Mouse (Mus musculus) midbrain, embryonic 13.5 days (tissue): ENCODE measurements around the gene 2310057M21Rik. TPM values are rescaled to one million over a fixed set of nuclear protein-coding genes. Genes with fewer than 3 reads are reported as not detected.
A peak's percentile ranks its signal among the peaks of the same experiment; 100 is the strongest.

Experiments
- ATAC-seq: fragments of 200-750 bp; cut with Nextera tagmentation; 2 replicates; pipeline ENCODE4 v1.8.0; 2017; ENCODE audit warnings: mild to moderate bottlenecking, moderate TSS enrichment, moderate library complexity
- H3K27ac ChIP-seq: fragments of 300-500 bp; sonication (generic); 2 replicates; pipeline ENCODE4 v1.5.1; 2015; ENCODE audit warnings: inconsistent platforms, mild to moderate bottlenecking, moderate library complexity
- H3K27me3 ChIP-seq: fragments of 300-500 bp; sonication (generic); 2 replicates; pipeline ENCODE4 v1.6.1; 2015; ENCODE audit warnings: mild to moderate bottlenecking, inconsistent platforms
- H3K36me3 ChIP-seq: fragments of 300-500 bp; sonication (generic); 2 replicates; pipeline ENCODE4 v1.6.1; 2015; ENCODE audit warnings: mild to moderate bottlenecking, inconsistent platforms
- H3K4me1 ChIP-seq: fragments of 300-500 bp; sonication (generic); replicated peaks from 2 replicates; pipeline ENCODE4 v1.6.1; 2015; ENCODE audit warnings: inconsistent platforms
- H3K4me2 ChIP-seq: fragments of 300-500 bp; sonication (generic); replicated peaks from 2 replicates; pipeline ENCODE4 v1.6.1; 2015; ENCODE audit warnings: moderate library complexity, mild to moderate bottlenecking, inconsistent platforms
- H3K4me3 ChIP-seq: fragments of 300-500 bp; sonication (generic); replicated peaks from 2 replicates; pipeline ENCODE4 v1.5.1; 2015; ENCODE audit warnings: mild to moderate bottlenecking, inconsistent platforms
- H3K9ac ChIP-seq: fragments of 300-500 bp; sonication (generic); replicated peaks from 2 replicates; pipeline ENCODE4 v1.6.1; 2015; ENCODE audit warnings: mild to moderate bottlenecking, inconsistent platforms
- H3K9me3 ChIP-seq: fragments of 300-500 bp; sonication (generic); 2 replicates; pipeline ENCODE4 v1.6.1; 2016; ENCODE audit warnings: mild to moderate bottlenecking, inconsistent platforms
- WGBS: fragments of 180-500 bp; shearing (Covaris S2); methylation state at CpG from one replicate; pipeline ENCODE4 v1.1.7; 2015; 5-methylcytosine and 5-hydroxymethylcytosine counted together
- polyA plus RNA-seq: library from polyadenylated mRNA; unstranded; fragments of >200 nt; fragmentation: Nextera tagmentation; extraction: Ambion mirVana; gene quantifications from 2 replicates; pipeline ENCODE4 v1.2.1, GENCODE M21; 2015

2310057M21Rik gene
- polyA plus RNA-seq, 1 experiment from 2014 or later: 23.3 TPM

GRCm38 (mm10) chr7:131364131-131364530 lies 1.6 kb upstream of the 2310057M21Rik start:
- Histone ChIP-seq H3K36me3 (peaks cover 2% of the 10 kb centered on the region; the same call in 1 of the 2 replicates), H3K9me3 (no peaks in the 10 kb centered on the region), H3K4me3 (no peak overlapping the region), H3K27ac (no peak overlapping the region), H3K9ac (no peak overlapping the region), H3K27me3 (peaks cover 10% of the 10 kb centered on the region), H3K4me1 (peaks cover 18% of the 10 kb centered on the region), H3K4me2 (no peak overlapping the region)
- no peak for ATAC-seq
- 96% methylated on average over 8 of the region's 8 CpGs for WGBS

DNA sequence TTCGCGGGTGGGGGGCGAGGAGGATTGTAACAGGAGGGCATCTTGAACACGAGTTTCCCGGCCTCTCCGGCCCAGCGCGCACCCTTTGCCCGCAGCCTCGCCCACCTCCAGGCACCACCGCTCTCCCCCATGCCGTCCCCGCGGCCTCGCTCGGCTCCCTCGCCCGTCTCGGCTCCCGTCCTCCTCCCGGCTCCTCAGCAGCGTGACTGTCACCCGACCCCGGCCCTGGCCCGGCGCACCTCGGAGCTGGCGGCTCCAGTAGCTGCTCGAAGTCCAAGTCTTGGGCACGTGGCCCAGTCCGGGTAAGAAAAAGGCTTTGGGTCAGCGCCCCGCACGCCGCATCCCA lies 317 bp downstream of the 2310057M21Rik start:
- H3K9ac ChIP-seq: peak overlapping the region; percentile 88
- peak; percentile 88 for ATAC-seq
- peaks cover 20% of the 10 kb centered on the region for H3K36me3 ChIP-seq
- peak overlapping the region; percentile 74 for H3K4me3 ChIP-seq
- H3K4me1 ChIP-seq: peaks cover 18% of the 10 kb centered on the region
- peak overlapping the region; percentile 90 for H3K27ac ChIP-seq
- 1% methylated on average over 35 of the region's 35 CpGs for WGBS
- H3K4me2 ChIP-seq: peak overlapping the region; percentile 73
- H3K9me3 ChIP-seq: no peaks in the 10 kb centered on the region
- H3K27me3 ChIP-seq: peaks cover 10% of the 10 kb centered on the region

DNA sequence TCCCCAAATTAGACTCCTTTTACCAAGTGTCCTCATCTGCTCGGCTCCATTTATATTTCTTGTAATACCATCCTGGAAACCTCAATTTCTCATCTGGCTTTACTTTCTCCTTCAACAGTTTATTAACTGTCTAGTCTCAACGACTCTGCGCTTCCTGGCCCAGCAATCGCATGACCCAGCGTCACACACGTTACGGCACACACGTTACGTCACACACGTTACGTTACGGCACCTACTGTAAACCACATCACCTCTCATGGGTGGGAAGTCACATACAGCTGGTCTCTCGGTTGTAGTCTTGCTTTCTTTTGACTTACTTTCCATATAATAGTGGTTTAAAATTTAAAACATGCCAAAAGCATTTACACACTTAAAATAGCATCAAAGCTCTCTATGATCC lies 6.5 kb downstream of the 2310057M21Rik start:
- Histone ChIP-seq H3K9ac (no peak overlapping the region), H3K27ac (no peak overlapping the region), H3K4me2 (no peak overlapping the region), H3K9me3 (no peaks in the 10 kb centered on the region), H3K27me3 (no peaks in the 10 kb centered on the region), H3K4me1 (peaks cover 3% of the 10 kb centered on the region), H3K36me3 (peaks cover 54% of the 10 kb centered on the region), H3K4me3 (no peak overlapping the region)
- 98% methylated on average over 13 of the region's 13 CpGs for WGBS
- no peak for ATAC-seq

DNA sequence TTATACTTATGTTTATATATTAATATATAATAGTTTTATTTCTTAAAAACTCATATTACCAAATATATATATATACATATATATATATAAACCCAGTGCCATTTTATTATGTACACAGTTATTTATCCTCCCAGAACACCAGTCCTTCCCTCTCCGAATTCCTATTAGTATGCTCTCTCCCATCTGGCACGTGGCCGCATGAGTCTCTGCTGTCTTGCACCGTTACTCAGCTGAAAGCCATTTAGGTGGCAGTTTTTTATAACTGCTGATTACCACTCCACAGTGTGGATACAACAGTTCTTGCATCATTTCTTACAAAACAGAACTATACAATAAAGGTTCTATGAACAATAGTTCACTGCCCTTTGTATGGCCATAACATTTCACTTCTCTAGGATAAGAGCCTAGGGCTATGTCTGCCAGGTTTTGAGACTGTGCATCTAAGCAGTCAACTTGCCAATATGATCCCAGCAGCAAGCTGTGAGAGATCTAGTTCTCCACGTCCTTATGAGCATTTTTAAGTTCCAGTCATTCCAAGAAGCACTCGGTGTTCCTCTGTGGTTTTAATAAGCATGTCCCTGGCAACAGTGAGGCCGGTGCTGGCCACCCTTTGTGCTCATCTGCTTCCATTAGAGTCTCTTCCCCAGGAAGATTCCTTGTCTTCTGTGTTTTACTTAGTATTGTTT lies 16.6 kb downstream of the 2310057M21Rik start:
- H3K4me1 ChIP-seq: no peaks in the 10 kb centered on the region
- no peak overlapping the region for H3K4me3 ChIP-seq
- ATAC-seq: no peak
- no peak overlapping the region for H3K9ac ChIP-seq
- no peaks in the 10 kb centered on the region for H3K27me3 ChIP-seq
- 79% methylated on average over 7 of the region's 7 CpGs for WGBS
- no peaks in the 10 kb centered on the region for H3K9me3 ChIP-seq
- H3K4me2 ChIP-seq: no peak overlapping the region
- H3K36me3 ChIP-seq: peaks cover 61% of the 10 kb centered on the region
- H3K27ac ChIP-seq: no peak overlapping the region

- peak; percentile 68; the same call in 1 of the 2 replicates for ATAC-seq
- no peaks in the 10 kb centered on the region for H3K27me3 ChIP-seq
- WGBS: 40% methylated on average over 8 of the region's 8 CpGs
- H3K36me3 ChIP-seq: peaks cover 22% of the 10 kb centered on the region
- no peak overlapping the region for H3K9ac ChIP-seq
- no peaks in the 10 kb centered on the region for H3K9me3 ChIP-seq
- H3K4me2 ChIP-seq: no peak overlapping the region
- H3K4me3 ChIP-seq: no peak overlapping the region
- peak overlapping the region; percentile 32 for H3K27ac ChIP-seq
- peaks cover 12% of the 10 kb centered on the region for H3K4me1 ChIP-seq
These were observed 25.0 kb downstream of the 2310057M21Rik start for GRCm38 (mm10) chr7:131337502-131338068.

DNA sequence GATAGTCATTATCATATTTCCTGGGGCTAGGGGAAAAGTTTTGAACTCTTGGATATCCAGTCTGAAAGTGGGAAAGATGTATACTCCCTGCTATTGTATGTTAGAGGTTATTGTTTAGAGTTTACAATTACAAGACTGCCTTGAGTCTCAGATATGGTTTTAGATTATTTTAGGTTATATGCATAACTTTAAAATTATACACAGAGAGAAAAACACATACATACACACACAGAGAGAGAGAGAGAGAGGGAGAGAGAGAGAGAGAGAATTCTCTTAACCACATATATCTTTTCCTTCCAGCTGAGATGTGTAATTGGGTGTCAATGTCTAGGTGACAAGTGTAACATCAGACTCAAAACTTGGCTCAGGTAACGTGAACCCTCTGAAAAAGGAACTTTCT lies 29.0 kb downstream of the 2310057M21Rik start, which contains the start of gene Fam24a:
Gene Fam24a (plus strand): TSS at position 301 of the 400 bp plus-strand sequence.
- Histone ChIP-seq H3K4me1 (peaks cover 12% of the 10 kb centered on the region), H3K27me3 (no peaks in the 10 kb centered on the region), H3K27ac (no peak within 1 kb of the TSS), H3K4me2 (no peak within 1 kb of the TSS), H3K9ac (no peak within 1 kb of the TSS), H3K9me3 (no peaks in the 10 kb centered on the region), H3K4me3 (no peak within 1 kb of the TSS), H3K36me3 (no peaks in the 10 kb centered on the region)
- no peak for ATAC-seq
- 43% methylated on average over 1 of the region's 1 CpGs for WGBS

DNA sequence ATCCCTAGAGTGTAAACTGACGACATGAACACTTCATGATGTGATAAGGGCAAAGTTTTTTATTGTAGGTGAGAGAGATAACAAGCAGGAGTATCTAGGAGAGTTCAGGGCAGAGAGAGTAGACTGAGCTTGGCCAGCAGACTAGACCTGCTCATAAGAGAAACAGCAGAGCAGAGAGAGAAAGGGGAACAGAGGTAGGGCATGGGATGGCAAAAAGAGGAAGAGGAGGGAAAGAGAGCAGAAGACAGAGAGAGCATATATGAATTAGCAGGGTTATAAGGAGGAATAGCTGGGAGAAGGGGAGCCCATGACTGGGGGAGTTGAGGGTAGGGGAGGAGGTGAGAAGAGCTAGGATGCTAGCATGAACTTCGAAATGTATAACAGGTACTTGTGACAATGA lies 30.9 kb downstream of the 2310057M21Rik start:
- H3K4me1 ChIP-seq: 0 out of 2 replicates have a peak, but pooled peaks cover 5% of the 10 kb centered on the region
- H3K9ac ChIP-seq: no peak overlapping the region

DNA sequence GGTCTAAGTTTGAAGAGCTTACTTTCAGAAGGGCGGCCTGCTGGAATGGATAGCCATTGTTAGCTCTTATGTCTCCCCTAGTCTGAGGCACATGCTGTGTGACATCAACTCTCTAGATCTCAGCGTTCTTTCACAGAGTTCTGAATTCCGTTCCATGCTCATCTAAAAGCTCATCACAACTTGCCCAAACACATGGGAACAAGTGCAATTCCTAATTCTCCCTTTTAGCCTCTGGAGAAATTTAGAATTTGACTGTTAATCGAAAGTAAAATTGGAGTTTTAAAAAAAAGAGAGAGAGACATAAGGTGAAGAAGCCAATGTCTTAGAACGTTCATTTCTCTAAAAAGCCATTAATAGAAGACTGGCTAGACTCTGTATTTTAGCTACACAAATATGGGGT lies 33.1 kb downstream of the 2310057M21Rik start, which contains the start of gene Fam24b:
Gene Fam24b (minus strand): TSS at position 101 of the 400 bp plus-strand sequence.
- Histone ChIP-seq H3K4me2 (no peak within 1 kb of the TSS), H3K9ac (no peak within 1 kb of the TSS), H3K36me3 (no peaks in the 10 kb centered on the region), H3K9me3 (no peaks in the 10 kb centered on the region), H3K27ac (no peak within 1 kb of the TSS), H3K4me1 (no peaks in the 10 kb centered on the region), H3K4me3 (no peak within 1 kb of the TSS), H3K27me3 (no peaks in the 10 kb centered on the region)
- ATAC-seq: no peak
- WGBS: 94% methylated on average over 5 of the region's 5 CpGs

More for the DNA sequence above, 30.9 kb downstream of the 2310057M21Rik start:
- Histone ChIP-seq H3K36me3 (no peaks in the 10 kb centered on the region), H3K4me3 (no peak overlapping the region), H3K27ac (no peak overlapping the region), H3K9me3 (no peaks in the 10 kb centered on the region), H3K27me3 (no peaks in the 10 kb centered on the region), H3K4me2 (no peak overlapping the region)
- no peak for ATAC-seq
- 82% methylated on average over 2 of the region's 2 CpGs for WGBS

DNA sequence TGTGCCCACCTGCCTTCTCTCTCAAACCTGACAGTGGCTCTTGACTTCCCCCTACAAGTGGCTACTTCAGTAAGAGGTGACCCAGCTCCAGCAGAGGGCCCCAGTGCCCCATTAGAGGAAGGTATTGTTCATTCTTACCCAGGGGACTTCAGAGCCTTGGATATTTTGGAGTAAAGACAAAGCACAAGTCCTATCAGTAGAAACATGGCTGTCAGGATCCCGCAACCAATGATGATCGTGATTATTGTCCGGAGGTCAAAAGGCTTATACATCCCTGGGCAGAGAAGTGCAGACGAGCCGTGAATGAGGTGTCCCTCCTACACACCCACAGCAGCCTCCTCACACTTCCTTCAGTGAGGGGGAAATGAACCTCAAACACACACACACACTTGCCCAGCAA lies 35.5 kb downstream of the 2310057M21Rik start:
- no peak overlapping the region for H3K27ac ChIP-seq
- no peak overlapping the region for H3K4me2 ChIP-seq
- no peaks in the 10 kb centered on the region for H3K4me1 ChIP-seq
- H3K36me3 ChIP-seq: no peaks in the 10 kb centered on the region
- 90% methylated on average over 5 of the region's 5 CpGs for WGBS
- H3K9me3 ChIP-seq: no peaks in the 10 kb centered on the region
- H3K9ac ChIP-seq: no peak overlapping the region
- no peaks in the 10 kb centered on the region for H3K27me3 ChIP-seq
- H3K4me3 ChIP-seq: no peak overlapping the region
- ATAC-seq: no peak

GRCm38 (mm10) chr7:131322192-131322591 lies 40.4 kb downstream of the 2310057M21Rik start, which contains the start of gene Cuzd1:
Gene Cuzd1 (minus strand): TSS chr7:131322292.
- no peak within 1 kb of the TSS for H3K4me3 ChIP-seq
- no peak for ATAC-seq
- no peak within 1 kb of the TSS for H3K9ac ChIP-seq
- no peaks in the 10 kb centered on the region for H3K27me3 ChIP-seq
- H3K4me2 ChIP-seq: no peak within 1 kb of the TSS
- no peak within 1 kb of the TSS for H3K27ac ChIP-seq
- H3K9me3 ChIP-seq: no peaks in the 10 kb centered on the region
- no peaks in the 10 kb centered on the region for H3K4me1 ChIP-seq
- 79% methylated on average over 2 of the region's 2 CpGs for WGBS
- H3K36me3 ChIP-seq: no peaks in the 10 kb centered on the region

- no peak overlapping the region for H3K4me3 ChIP-seq
- no peak overlapping the region for H3K4me2 ChIP-seq
- WGBS: 91% methylated on average over 4 of the region's 7 CpGs
- H3K27ac ChIP-seq: no peak overlapping the region
- no peaks in the 10 kb centered on the region for H3K4me1 ChIP-seq
- H3K9me3 ChIP-seq: no peaks in the 10 kb centered on the region
- no peaks in the 10 kb centered on the region for H3K27me3 ChIP-seq
- no peak overlapping the region for H3K9ac ChIP-seq
- ATAC-seq: no peak
- no peaks in the 10 kb centered on the region for H3K36me3 ChIP-seq
These were observed 44.2 kb downstream of the 2310057M21Rik start for GRCm38 (mm10) chr7:131318340-131318739.

- ATAC-seq: no peak
- WGBS: 75% methylated on average over 12 of the region's 12 CpGs
- Histone ChIP-seq H3K4me3 (no peak overlapping the region), H3K36me3 (no peaks in the 10 kb centered on the region), H3K9me3 (no peaks in the 10 kb centered on the region), H3K4me2 (no peak overlapping the region), H3K27ac (no peak overlapping the region), H3K9ac (no peak overlapping the region), H3K4me1 (no peaks in the 10 kb centered on the region), H3K27me3 (no peaks in the 10 kb centered on the region)
These were observed 45.0 kb downstream of the 2310057M21Rik start for GRCm38 (mm10) chr7:131317587-131317986.
